27 mouse cellular contexts compared by ENCODE assay signal in genomic region chr16:89487852-89488251, GRCm38 (mm10). TPM values are rescaled to one million over a fixed set of nuclear protein-coding genes. Genes with fewer than 3 reads are reported as not detected.
DNase-seq lines count a peak whose midpoint lies in the region; ATAC-seq lines count a peak whose summit lies in the region.
"Had no signal": no experiment of that assay in that cellular context is flagged by ENCODE, and none has a peak within 500 bp of the region (broad histone marks: within the 10 kb centered on the region; RNA-seq: fewer than 3 reads in every experiment).

TSS of gene Krtap8-1 (minus strand) at chr16:89487952.

- H3K4me2 ChIP-seq in forebrain, embryonic 11.5 days (ENCODE audit: low read depth, low read length, severe bottlenecking), result no peak within 1 kb of the TSS
- no peak within 1 kb of the TSS for H3K4me2 ChIP-seq in forebrain, embryonic 14.5 days (ENCODE audit: low read length)

- no peaks in the 10 kb centered on the region for H3K9me3 ChIP-seq in forebrain, embryonic 11.5 days (ENCODE audit: control insufficient read depth, low read length)
- H3K9me3 ChIP-seq in forebrain, embryonic 14.5 days (replicated peaks; ENCODE audit: control insufficient read depth, low read length), result no peaks in the 10 kb centered on the region
- 0 out of 2 replicates have a peak, but pooled peaks cover 5% of the 10 kb centered on the region for H3K9me3 ChIP-seq in megakaryocyte, embryonic 14.5 days

- no peaks in the 10 kb centered on the region for H3K36me3 ChIP-seq in forebrain, embryonic 11.5 days (ENCODE audit: control insufficient read depth, insufficient read depth, low read length)
- no peaks in the 10 kb centered on the region for H3K36me3 ChIP-seq in forebrain, embryonic 14.5 days (ENCODE audit: control insufficient read depth, insufficient read depth, low read length)
- no peaks in the 10 kb centered on the region for H3K36me3 ChIP-seq in megakaryocyte, embryonic 14.5 days (replicated peaks; ENCODE audit: low read length)
- H3K36me3 ChIP-seq: G1E had no signal

- no peaks in the 10 kb centered on the region for H3K27me3 ChIP-seq in forebrain, embryonic 11.5 days (ENCODE audit: control insufficient read depth, insufficient read depth, low read length)
- no peaks in the 10 kb centered on the region for H3K27me3 ChIP-seq in forebrain, embryonic 14.5 days (replicated peaks; ENCODE audit: control insufficient read depth, insufficient read depth, low read length)
- no peaks in the 10 kb centered on the region for H3K27me3 ChIP-seq in megakaryocyte, embryonic 14.5 days (replicated peaks)
- H3K27me3 ChIP-seq: CH12.LX, Patski had no signal

- no peak within 1 kb of the TSS for H3K4me3 ChIP-seq in forebrain, embryonic 11.5 days (ENCODE audit: low read depth, low read length)
- no peak within 1 kb of the TSS for H3K4me3 ChIP-seq in forebrain, embryonic 14.5 days (ENCODE audit: low read depth, low read length)
- H3K4me3 ChIP-seq in megakaryocyte, embryonic 14.5 days (replicated peaks), result peak within 1 kb of the TSS; percentile 8

- no peak within 1 kb of the TSS for H3K9ac ChIP-seq in forebrain, embryonic 11.5 days (ENCODE audit: low read length)
- no peak within 1 kb of the TSS for H3K9ac ChIP-seq in forebrain, embryonic 14.5 days (ENCODE audit: low read length)

- no peak within 1 kb of the TSS for H3K27ac ChIP-seq in forebrain, embryonic 11.5 days (ENCODE audit: low read depth, low read length)
- H3K27ac ChIP-seq in forebrain, embryonic 14.5 days (ENCODE audit: low read depth, low read length), result no peak within 1 kb of the TSS

- DNase-seq in forebrain, embryonic 11.5 days (ENCODE audit: low spot score), result no peak
- no peak for DNase-seq in forebrain, embryonic 14.5 days (ENCODE audit: low spot score)
- DNase-seq in retina, postnatal 1 day, result peak; percentile 6
- no peak for DNase-seq in retina, embryonic 14.5 days (ENCODE audit: low spot score)
- DNase-seq: adrenal gland, adult 2 months; adrenal gland, adult 8-10 months; adrenal gland, postnatal 10 days; adrenal gland, postnatal 14 days; adrenal gland, postnatal 25 days; adrenal gland, postnatal 36 days; B cell, adult 2 months; cerebellum, adult 11 months; cerebellum, adult 11-12 months; cerebellum, adult 18-20 months had no signal

- 78% methylated on average over 7 of the region's 7 CpGs for WGBS in forebrain, embryonic 11.5 days
- WGBS in forebrain, embryonic 14.5 days, result 58% methylated on average over 7 of the region's 7 CpGs

- 0 out of 2 replicates have a peak, but pooled peaks have one; percentile 46 for ATAC-seq in forebrain, embryonic 11.5 days (replicated peaks; ENCODE audit: low FRiP score)
- ATAC-seq in forebrain, embryonic 14.5 days, result no peak
- no peak for ATAC-seq in megakaryocyte, adult 5-6 weeks (ENCODE audit: poor library complexity, severe bottlenecking)
- ATAC-seq: activated CD4-positive, CD25-positive, alpha-beta regulatory T cell, adult 4 months; CD4-positive, CD25-positive, alpha-beta regulatory T cell, adult 4 months; Patski had no signal

- H3K4me1 ChIP-seq in forebrain, embryonic 11.5 days (replicated peaks; ENCODE audit: control insufficient read depth, insufficient read depth, low read length), result no peaks in the 10 kb centered on the region
- no peaks in the 10 kb centered on the region for H3K4me1 ChIP-seq in forebrain, embryonic 14.5 days (ENCODE audit: control insufficient read depth, insufficient read depth, low read length)
- no peaks in the 10 kb centered on the region for H3K4me1 ChIP-seq in megakaryocyte, embryonic 14.5 days

RNA-seq across cellular contexts. Expression of gene Krtap8-1, which starts in this region (rescaled TPM):
- polyA plus RNA-seq in forebrain, embryonic 11.5 days (2014; fragmentation: Nextera tagmentation; extraction: Ambion mirVana), result not detected in 2 replicates
- polyA plus RNA-seq in forebrain, embryonic 14.5 days (2014; fragmentation: Nextera tagmentation; extraction: Ambion mirVana), result not detected in 2 replicates
- polyA plus RNA-seq in megakaryocyte, embryonic 14.5 days (2012; ENCODE audit: insufficient read depth, low replicate concordance), result not detected in 2 replicates
- not detected in 2 replicates for total RNA-seq in megakaryocyte, adult 5-6 weeks (2015)
- not detected in 2 replicates for total RNA-seq in megakaryocyte, adult 5-6 weeks (2017)
- total RNA-seq: adrenal gland, adult 18-20 months; adrenal gland, adult 2 months; adrenal gland, adult 8-10 months; adrenal gland, postnatal 10 days; adrenal gland, postnatal 14 days; adrenal gland, postnatal 25 days; adrenal gland, postnatal 36 days; adrenal gland, postnatal 4 days; CH12.LX; ES-E14; G1E; MEL had no signal
- polyA plus RNA-seq: activated CD4-positive, CD25-positive, alpha-beta regulatory T cell, adult 4 months; adrenal gland, adult 2 months; brain, embryonic 14.5 days; C2C12; CD4-positive, CD25-positive, alpha-beta regulatory T cell, adult 4 months; Patski had no signal

Comparison
In these comparisons a context has a peak if more than half of its experiments do, and no peak if none do; other contexts are left out.
1. Peak in ATAC-seq in forebrain, embryonic 11.5 days; RNA of the gene not detected or under 1 TPM.